Mouse (Mus musculus): ENCODE data around the gene Klf11. TPM values are rescaled to one million over a fixed set of nuclear protein-coding genes. Genes with fewer than 3 reads are reported as not detected.

Gene Klf11
- polyA plus RNA-seq, 1 experiment from 2014 or later: 14.3 TPM

DNA sequence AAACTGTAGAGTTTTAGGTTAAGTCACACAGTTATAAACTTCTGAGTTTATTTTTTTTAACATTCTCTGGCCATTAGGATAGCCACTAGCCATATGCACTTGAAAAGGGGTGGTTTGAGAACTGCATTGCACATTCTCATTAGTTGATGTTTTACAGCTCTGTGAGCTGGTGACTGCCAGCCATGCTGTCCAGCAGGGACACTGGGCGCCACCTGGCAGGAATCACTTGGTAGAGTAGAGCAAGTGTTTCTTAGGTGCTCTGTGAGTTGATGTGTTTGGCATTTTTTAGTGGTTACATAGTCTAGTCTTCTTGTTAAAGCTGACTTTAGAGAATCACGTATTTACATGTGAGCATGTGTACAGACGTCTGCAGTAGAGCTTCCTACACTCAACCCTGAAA is 5.4 kb downstream of the Klf11 start:
- Histone ChIP-seq H3K27ac (replicated peaks) (no peak overlapping the region), H3K36me3 (peaks cover 18% of the 10 kb centered on the region), H3K4me1 (replicated peaks) (peaks cover 40% of the 10 kb centered on the region), H3K9me3 (no peaks in the 10 kb centered on the region), H3K4me2 (peak overlapping the region; percentile 23; the same call in 1 of the 2 replicates), H3K4me3 (peak overlapping the region; percentile 5; the same call in 1 of the 2 replicates), H3K27me3 (no peaks in the 10 kb centered on the region), H3K9ac (no peak overlapping the region)
- 56% methylated on average over 3 of the region's 3 CpGs for WGBS
- ATAC-seq (ENCODE audit: low FRiP score, low read depth): no peak

GRCm38 (mm10) chr12:24658998-24659397 is 7.9 kb downstream of the Klf11 start:
- ATAC-seq (ENCODE audit: low FRiP score, low read depth): no peak
- Histone ChIP-seq H3K4me3 (no peak overlapping the region), H3K4me1 (replicated peaks) (peaks cover 23% of the 10 kb centered on the region), H3K9ac (no peak overlapping the region), H3K27ac (replicated peaks) (no peak overlapping the region), H3K9me3 (no peaks in the 10 kb centered on the region), H3K27me3 (no peaks in the 10 kb centered on the region), H3K36me3 (peaks cover 22% of the 10 kb centered on the region), H3K4me2 (no peak overlapping the region)
- 95% methylated on average over 4 of the region's 4 CpGs for WGBS

DNA sequence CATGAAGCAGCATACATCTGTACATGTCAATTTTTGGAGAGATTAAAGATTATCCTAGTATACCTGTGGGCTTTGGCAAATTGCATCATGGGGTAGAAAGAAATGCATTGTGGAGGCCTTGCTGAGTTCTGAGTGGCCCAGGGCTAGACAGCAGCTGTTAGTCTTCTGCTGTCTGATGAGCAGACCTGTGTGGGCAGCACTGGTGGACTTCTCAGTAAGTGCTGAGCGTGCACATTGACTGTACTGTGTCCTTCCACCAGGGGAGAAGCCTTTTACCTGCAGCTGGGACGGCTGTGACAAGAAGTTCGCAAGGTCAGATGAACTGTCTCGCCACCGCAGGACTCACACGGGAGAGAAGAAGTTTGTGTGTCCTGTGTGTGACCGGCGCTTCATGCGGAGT is 8.8 kb downstream of the Klf11 start:
- H3K9ac ChIP-seq: no peak overlapping the region
- peaks cover 23% of the 10 kb centered on the region for H3K4me1 ChIP-seq (replicated peaks)
- no peak overlapping the region for H3K27ac ChIP-seq (replicated peaks)
- whole genome bisulfite sequencing: 93% methylated on average over 9 of the region's 9 CpGs
- H3K9me3 ChIP-seq: no peaks in the 10 kb centered on the region
- H3K36me3 ChIP-seq: peaks cover 22% of the 10 kb centered on the region
- no peak overlapping the region for H3K4me3 ChIP-seq
- H3K4me2 ChIP-seq: no peak overlapping the region
- H3K27me3 ChIP-seq: no peaks in the 10 kb centered on the region
- ATAC-seq (ENCODE audit: low FRiP score, low read depth): no peak

DNA sequence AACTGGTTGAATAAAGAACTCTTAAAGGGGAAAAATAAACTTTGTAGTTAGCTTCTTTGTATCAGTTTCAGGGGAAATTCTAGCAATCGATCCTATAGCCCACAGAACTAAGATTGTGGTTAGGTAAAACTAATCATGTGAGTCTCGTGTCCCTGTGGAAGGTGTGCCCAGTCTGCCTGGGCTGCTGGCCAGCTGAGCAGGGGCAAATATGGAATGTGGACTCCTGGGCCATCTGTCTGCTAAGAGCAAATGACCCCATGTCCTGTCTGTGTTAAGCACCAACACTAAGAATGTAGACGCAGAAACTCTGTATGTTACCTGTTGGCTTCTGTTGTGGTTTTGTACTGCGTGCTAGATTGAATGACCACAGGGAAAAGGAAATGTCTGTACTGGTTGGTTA is 10.0 kb downstream of the Klf11 start:
- no peak for ATAC-seq (ENCODE audit: low FRiP score, low read depth)
- no peak overlapping the region for H3K4me2 ChIP-seq
- WGBS: 83% methylated on average over 4 of the region's 4 CpGs
- peaks cover 13% of the 10 kb centered on the region for H3K36me3 ChIP-seq
- H3K9ac ChIP-seq: no peak overlapping the region
- H3K27ac ChIP-seq (replicated peaks): no peak overlapping the region
- H3K9me3 ChIP-seq: no peaks in the 10 kb centered on the region
- no peak overlapping the region for H3K4me3 ChIP-seq
- H3K27me3 ChIP-seq: no peaks in the 10 kb centered on the region
- H3K4me1 ChIP-seq (replicated peaks): peaks cover 20% of the 10 kb centered on the region

GRCm38 (mm10) chr12:24662131-24662530 is 11.1 kb downstream of the Klf11 start:
- WGBS: 90% methylated on average over 5 of the region's 5 CpGs
- H3K9ac ChIP-seq: no peak overlapping the region
- no peak overlapping the region for H3K4me3 ChIP-seq
- peaks cover 13% of the 10 kb centered on the region for H3K36me3 ChIP-seq
- H3K27me3 ChIP-seq: no peaks in the 10 kb centered on the region
- peaks cover 11% of the 10 kb centered on the region for H3K4me1 ChIP-seq (replicated peaks)
- ATAC-seq (ENCODE audit: low FRiP score, low read depth): no peak
- no peaks in the 10 kb centered on the region for H3K9me3 ChIP-seq
- H3K27ac ChIP-seq (replicated peaks): no peak overlapping the region
- H3K4me2 ChIP-seq: no peak overlapping the region

GRCm38 (mm10) chr12:24680096-24680491 is 29.0 kb downstream of the Klf11 start:
- H3K27me3 ChIP-seq: peaks cover 17% of the 10 kb centered on the region

GRCm38 (mm10) chr12:24680492-24681285 is 29.6 kb downstream of the Klf11 start:
- Histone ChIP-seq H3K9me3 (no peaks in the 10 kb centered on the region), H3K4me2 (peak overlapping the region; percentile 96), H3K27me3 (peaks cover 17% of the 10 kb centered on the region), H3K4me1 (replicated peaks) (peaks cover 20% of the 10 kb centered on the region), H3K9ac (peak overlapping the region; percentile 67), H3K36me3 (no peaks in the 10 kb centered on the region), H3K4me3 (peak overlapping the region; percentile 71), H3K27ac (replicated peaks) (0 out of 2 replicates have a peak overlapping the region, but pooled peaks have one; percentile 33)
- peak; percentile 73 for ATAC-seq (ENCODE audit: low FRiP score, low read depth)
- WGBS: 1% methylated on average over 53 of the region's 61 CpGs

More at GRCm38 (mm10) chr12:24680096-24680491, 29.0 kb downstream of the Klf11 start:
- Histone ChIP-seq H3K4me2 (peak overlapping the region; percentile 96), H3K4me1 (replicated peaks) (peaks cover 20% of the 10 kb centered on the region), H3K27ac (replicated peaks) (0 out of 2 replicates have a peak overlapping the region, but pooled peaks have one; percentile 33), H3K36me3 (no peaks in the 10 kb centered on the region), H3K9ac (peak overlapping the region; percentile 67), H3K4me3 (peak overlapping the region; percentile 71), H3K9me3 (no peaks in the 10 kb centered on the region)
- 14% methylated on average over 9 of the region's 9 CpGs for WGBS
- ATAC-seq (ENCODE audit: low FRiP score, low read depth): no peak

- Histone ChIP-seq H3K27ac (replicated peaks) (no peak within 1 kb of the TSS), H3K36me3 (no peaks in the 10 kb centered on the region), H3K4me2 (peak within 1 kb of the TSS; percentile 96), H3K9ac (peak within 1 kb of the TSS; percentile 67), H3K4me3 (peak within 1 kb of the TSS; percentile 71), H3K4me1 (replicated peaks) (peaks cover 20% of the 10 kb centered on the region), H3K27me3 (peaks cover 17% of the 10 kb centered on the region), H3K9me3 (no peaks in the 10 kb centered on the region)
- ATAC-seq (ENCODE audit: low FRiP score, low read depth): peak; percentile 65
- WGBS: 5% methylated on average over 20 of the region's 20 CpGs
Observed at GRCm38 (mm10) chr12:24681286-24682023, 30.4 kb downstream of the Klf11 start, which contains the start of gene Cys1. TSS of gene Cys1 (minus strand) at chr12:24681813.

DNA sequence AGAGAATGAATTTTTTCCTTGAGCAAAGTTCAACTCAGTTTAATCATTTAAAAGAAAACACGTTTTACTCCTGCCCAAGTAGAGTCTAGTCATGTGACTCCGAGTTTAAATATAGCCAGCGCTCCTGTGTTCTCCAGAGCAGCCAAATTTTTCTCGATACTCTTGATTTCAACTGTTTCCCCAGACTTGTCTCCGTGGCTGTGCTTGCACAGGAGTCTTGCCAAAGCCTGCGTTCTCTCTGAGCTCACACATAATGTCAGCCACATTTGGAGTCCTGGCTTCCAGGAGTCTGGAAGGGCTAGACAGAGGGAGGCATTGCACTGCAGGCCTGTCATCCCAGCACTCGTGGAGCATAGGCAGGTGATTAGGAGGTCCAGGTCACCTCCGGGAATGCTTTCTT is 31.5 kb downstream of the Klf11 start:
- Histone ChIP-seq H3K9me3 (no peaks in the 10 kb centered on the region), H3K4me1 (replicated peaks) (peaks cover 20% of the 10 kb centered on the region), H3K27me3 (peaks cover 17% of the 10 kb centered on the region), H3K27ac (replicated peaks) (no peak overlapping the region), H3K4me2 (no peak overlapping the region), H3K36me3 (no peaks in the 10 kb centered on the region), H3K9ac (no peak overlapping the region), H3K4me3 (no peak overlapping the region)
- WGBS: 58% methylated on average over 8 of the region's 8 CpGs
- ATAC-seq (ENCODE audit: low FRiP score, low read depth): no peak

- WGBS: 70% methylated on average over 7 of the region's 7 CpGs
- no peak for ATAC-seq (ENCODE audit: low FRiP score, low read depth)
- peaks cover 20% of the 10 kb centered on the region for H3K4me1 ChIP-seq (replicated peaks)
- no peak overlapping the region for H3K4me2 ChIP-seq
- no peak overlapping the region for H3K27ac ChIP-seq (replicated peaks)
- no peaks in the 10 kb centered on the region for H3K9me3 ChIP-seq
- H3K9ac ChIP-seq: no peak overlapping the region
- H3K36me3 ChIP-seq: no peaks in the 10 kb centered on the region
- H3K4me3 ChIP-seq: no peak overlapping the region
- H3K27me3 ChIP-seq: peaks cover 17% of the 10 kb centered on the region
Observed at GRCm38 (mm10) chr12:24683461-24683860, 32.4 kb downstream of the Klf11 start.

DNA sequence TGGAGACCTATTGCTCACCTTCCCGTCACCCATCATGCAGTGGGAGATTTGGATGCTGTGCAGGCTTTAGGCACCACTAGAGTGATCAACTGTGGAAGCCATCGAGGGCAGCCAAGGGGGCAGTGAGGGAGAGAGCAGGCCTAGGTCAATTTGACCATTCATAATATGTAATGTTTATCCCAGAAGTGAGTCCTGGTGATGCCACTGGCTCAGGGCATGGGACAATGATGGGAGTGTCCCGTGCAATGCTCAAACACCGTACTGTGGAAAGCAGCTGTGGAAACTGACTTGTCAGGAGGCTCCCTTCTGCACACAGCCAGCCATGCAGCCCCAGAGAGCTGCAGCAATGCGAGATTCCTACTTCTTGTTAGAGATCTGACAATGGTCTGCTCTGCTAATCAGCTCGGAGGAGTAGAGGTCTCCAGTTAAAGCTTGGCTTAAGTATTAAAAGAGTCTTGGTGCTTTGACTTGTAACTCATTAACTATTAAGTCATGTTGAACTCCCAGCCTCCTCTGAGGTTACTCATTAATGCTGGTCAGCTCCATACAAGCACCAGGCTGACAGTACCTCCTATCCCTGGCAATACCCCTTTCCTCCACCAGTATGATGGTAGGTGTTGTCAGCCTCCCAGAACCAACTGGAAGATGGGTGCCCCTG is 35.1 kb downstream of the Klf11 start:
- ATAC-seq (ENCODE audit: low FRiP score, low read depth): no peak

More for the DNA sequence above, 35.1 kb downstream of the Klf11 start:
- Histone ChIP-seq H3K4me1 (replicated peaks) (peaks cover 9% of the 10 kb centered on the region), H3K4me3 (no peak overlapping the region), H3K36me3 (no peaks in the 10 kb centered on the region), H3K4me2 (no peak overlapping the region), H3K27ac (replicated peaks) (no peak overlapping the region), H3K27me3 (peaks cover 17% of the 10 kb centered on the region), H3K9ac (no peak overlapping the region), H3K9me3 (no peaks in the 10 kb centered on the region)
- WGBS: 56% methylated on average over 6 of the region's 6 CpGs
